Mouse (Mus musculus) intestine, embryonic 15.5 days (tissue): ENCODE measurements at regions not wholly inside any gene's neighbourhood (a gene's known extent, or its start where the extent isn't known, plus 50 kb on each side); places are given as distances from the start of the nearest gene placed in this dataset.

ENCODE experiments used
- ATAC-seq: fragments of 200-750 bp; cut with Nextera tagmentation; 2 replicates; pipeline ENCODE4 v1.8.0; 2017; ENCODE audit warnings: moderate TSS enrichment, moderate library complexity
- H3K27ac ChIP-seq: fragments of 300-500 bp; sonication (generic); 2 replicates; pipeline ENCODE4 v1.5.1; 2015; ENCODE audit warnings: mild to moderate bottlenecking, inconsistent platforms
- H3K27me3 ChIP-seq: fragments of 300-500 bp; sonication (generic); replicated peaks from 2 replicates; pipeline ENCODE4 v1.6.1; 2015; ENCODE audit warnings: inconsistent platforms
- H3K36me3 ChIP-seq: fragments of 300-500 bp; sonication (generic); 2 replicates; pipeline ENCODE4 v1.6.1; 2015; ENCODE audit warnings: inconsistent platforms
- H3K4me1 ChIP-seq: fragments of 300-500 bp; sonication (generic); replicated peaks from 2 replicates; pipeline ENCODE4 v1.6.1; 2015; ENCODE audit warnings: inconsistent platforms
- H3K4me2 ChIP-seq: fragments of 300-500 bp; sonication (generic); replicated peaks from 2 replicates; pipeline ENCODE4 v1.6.1; 2015; ENCODE audit warnings: mild to moderate bottlenecking, inconsistent platforms
- H3K4me3 ChIP-seq: fragments of 300-500 bp; sonication (generic); replicated peaks from 2 replicates; pipeline ENCODE4 v1.5.1; 2015; ENCODE audit warnings: inconsistent platforms
- H3K9ac ChIP-seq: fragments of 300-500 bp; sonication (generic); 2 replicates; pipeline ENCODE4 v1.6.1; 2015; ENCODE audit warnings: inconsistent platforms
- H3K9me3 ChIP-seq: fragments of 300-500 bp; sonication (generic); 2 replicates; pipeline ENCODE4 v1.6.1; 2016; ENCODE audit warnings: inconsistent platforms
- WGBS: fragments of 180-500 bp; shearing (Covaris S2); methylation state at CpG from one replicate; pipeline ENCODE4 v1.1.7; 2015; 5-methylcytosine and 5-hydroxymethylcytosine counted together

DNA sequence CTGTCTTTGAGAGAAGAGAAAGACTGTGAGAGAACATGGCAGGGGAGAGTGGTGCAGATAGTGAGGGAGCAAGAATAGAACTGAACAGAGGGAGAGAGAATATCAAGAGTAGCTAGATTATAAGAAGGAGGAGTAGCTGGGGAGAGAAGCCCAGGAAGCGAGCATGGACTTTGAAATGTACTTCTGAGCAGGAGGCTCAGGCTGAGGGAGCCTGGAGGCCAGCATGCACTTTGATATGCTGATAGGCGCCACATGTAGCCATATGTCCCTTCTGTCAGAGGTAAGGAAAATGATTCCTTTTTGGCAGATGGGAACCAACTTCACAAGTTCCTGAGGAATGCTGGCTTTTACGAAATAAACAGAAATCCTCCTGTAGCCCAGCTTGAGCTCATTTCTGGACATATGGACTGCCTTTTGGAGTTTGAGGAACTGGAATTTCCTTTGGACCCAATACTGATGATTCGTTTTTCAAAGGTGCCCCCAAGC lies 126.9 kb upstream of the Syt13 start:
- H3K9ac ChIP-seq, result no peak overlapping the region

DNA sequence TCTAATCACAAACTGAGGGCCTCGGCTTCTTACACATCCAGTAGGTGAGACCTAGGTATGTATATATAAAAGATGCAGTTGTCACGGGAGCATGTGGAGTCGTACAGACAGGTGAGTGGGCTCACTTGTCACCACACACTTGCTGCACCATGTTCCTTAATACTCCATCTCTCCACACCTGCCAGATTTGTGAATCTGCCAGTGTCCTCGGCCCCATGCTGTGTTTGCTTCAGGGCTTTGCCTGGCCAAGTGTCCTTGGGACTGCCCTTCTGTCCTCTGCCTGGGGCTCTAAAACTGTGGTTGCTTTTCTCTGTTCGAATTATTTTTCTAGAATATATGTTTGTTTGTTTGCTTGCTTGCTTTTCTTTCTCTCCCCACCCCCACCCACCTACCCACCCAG lies 126.0 kb upstream of the Syt13 start:
- Histone ChIP-seq H3K4me3 (no peak overlapping the region), H3K4me1 (no peaks in the 10 kb centered on the region), H3K27ac (no peak overlapping the region), H3K9ac (no peak overlapping the region), H3K4me2 (no peak overlapping the region), H3K27me3 (no peaks in the 10 kb centered on the region), H3K9me3 (no peaks in the 10 kb centered on the region), H3K36me3 (no peaks in the 10 kb centered on the region)
- WGBS, result 77% methylated on average over 5 of the region's 5 CpGs
- no peak for ATAC-seq

More for the DNA sequence above, 126.9 kb upstream of the Syt13 start:
- ATAC-seq, result peak; percentile 61; the same call in 1 of the 2 replicates
- 59% methylated on average over 4 of the region's 4 CpGs for WGBS
- Histone ChIP-seq H3K27ac (no peak overlapping the region), H3K27me3 (no peaks in the 10 kb centered on the region), H3K4me3 (no peak overlapping the region), H3K4me1 (no peaks in the 10 kb centered on the region), H3K9me3 (no peaks in the 10 kb centered on the region), H3K4me2 (no peak overlapping the region), H3K36me3 (no peaks in the 10 kb centered on the region)

DNA sequence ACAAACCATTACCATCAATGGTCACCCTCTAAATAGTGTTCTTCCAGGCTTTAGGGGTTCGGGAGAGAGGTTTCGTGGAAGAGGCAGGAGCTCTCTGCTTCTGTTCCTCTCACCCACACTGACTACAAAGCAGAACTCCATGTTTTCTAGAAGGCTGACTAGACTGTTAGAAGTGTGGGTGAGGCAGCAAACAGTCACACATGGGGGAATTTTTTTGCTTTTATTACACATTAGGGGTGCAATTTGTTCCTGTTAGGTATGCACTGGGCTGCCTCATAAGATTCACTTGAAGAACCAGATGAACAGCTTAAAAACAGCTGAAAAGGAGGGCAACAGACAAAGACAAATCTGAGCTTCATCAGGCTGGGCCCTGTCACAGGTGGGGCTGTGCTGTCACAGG lies 124.5 kb upstream of the Syt13 start:
- no peaks in the 10 kb centered on the region for H3K9me3 ChIP-seq
- H3K27ac ChIP-seq, result no peak overlapping the region
- H3K9ac ChIP-seq, result no peak overlapping the region
- H3K4me1 ChIP-seq, result no peaks in the 10 kb centered on the region
- H3K36me3 ChIP-seq, result no peaks in the 10 kb centered on the region
- H3K4me3 ChIP-seq, result no peak overlapping the region
- no peak for ATAC-seq
- no peak overlapping the region for H3K4me2 ChIP-seq
- 90% methylated on average over 2 of the region's 2 CpGs for WGBS
- H3K27me3 ChIP-seq, result no peaks in the 10 kb centered on the region

DNA sequence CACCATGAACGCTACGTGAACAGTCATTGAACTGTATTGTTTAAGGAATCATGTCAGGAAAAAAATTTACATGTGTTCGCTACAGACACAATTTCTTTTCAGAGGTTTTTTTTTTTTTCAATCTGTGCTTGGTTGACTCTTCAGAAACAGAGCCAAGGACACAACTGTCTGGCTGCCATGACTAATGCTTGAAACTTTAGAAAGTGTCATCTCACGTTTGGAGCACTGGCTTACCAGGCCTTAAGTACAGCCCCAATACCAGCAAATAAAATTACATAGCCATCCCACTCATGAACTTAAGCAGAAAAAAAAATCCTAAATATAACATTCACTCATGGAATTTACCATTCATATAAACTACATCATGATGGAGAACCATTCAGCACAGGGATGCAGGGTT lies 115.1 kb upstream of the Syt13 start:
- Histone ChIP-seq H3K9ac (no peak overlapping the region), H3K9me3 (no peaks in the 10 kb centered on the region), H3K4me2 (no peak overlapping the region), H3K4me1 (no peaks in the 10 kb centered on the region), H3K27me3 (no peaks in the 10 kb centered on the region), H3K27ac (no peak overlapping the region), H3K4me3 (no peak overlapping the region), H3K36me3 (no peaks in the 10 kb centered on the region)
- ATAC-seq, result no peak
- 78% methylated on average over 4 of the region's 4 CpGs for WGBS

DNA sequence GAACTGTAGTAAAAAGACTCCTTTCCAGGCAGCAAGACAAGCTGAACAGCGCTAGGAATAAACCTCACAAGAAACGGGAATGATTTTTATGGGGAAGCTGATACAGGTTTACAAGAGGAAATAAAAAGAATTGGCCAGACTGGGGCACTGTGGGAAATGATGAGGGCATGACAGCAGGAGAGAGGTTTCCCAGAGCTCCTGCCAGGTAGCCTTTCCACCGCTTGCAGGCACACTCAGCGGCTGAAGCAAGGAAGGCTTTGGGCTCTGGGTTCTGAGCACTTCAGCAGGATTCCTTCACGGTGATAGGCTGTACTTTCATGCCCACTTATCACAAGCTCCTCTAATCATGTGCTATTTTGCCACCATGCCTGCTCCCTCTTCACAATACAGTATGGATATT lies 114.2 kb upstream of the Syt13 start:
- Histone ChIP-seq H3K4me1 (no peaks in the 10 kb centered on the region), H3K4me3 (no peak overlapping the region), H3K9ac (no peak overlapping the region), H3K27ac (no peak overlapping the region), H3K36me3 (no peaks in the 10 kb centered on the region), H3K4me2 (no peak overlapping the region), H3K9me3 (no peaks in the 10 kb centered on the region), H3K27me3 (no peaks in the 10 kb centered on the region)
- no peak for ATAC-seq
- WGBS, result 64% methylated on average over 5 of the region's 5 CpGs

DNA sequence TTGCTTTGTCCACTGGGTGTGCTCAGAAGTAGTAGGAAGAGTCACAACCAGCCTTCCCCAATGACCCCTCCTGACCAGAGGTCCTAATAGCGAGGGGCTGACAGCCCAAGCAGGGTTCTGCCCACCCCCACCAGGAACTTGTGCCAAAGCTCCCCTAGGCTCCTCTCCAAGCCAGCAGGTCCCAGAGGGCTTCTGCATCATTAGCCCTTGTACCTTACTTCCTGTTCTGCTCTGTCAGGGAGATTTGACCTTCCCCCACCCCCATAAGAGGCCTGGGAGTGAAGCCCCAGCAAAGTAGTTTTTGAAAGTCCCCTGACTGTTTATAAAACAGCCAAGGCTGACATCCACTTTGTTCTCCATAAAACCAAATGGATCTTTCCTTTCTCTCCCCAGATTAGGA lies 110.0 kb upstream of the Syt13 start:
- Histone ChIP-seq H3K27ac (no peak overlapping the region), H3K27me3 (0 out of 2 replicates have a peak, but pooled peaks cover 2% of the 10 kb centered on the region), H3K4me3 (no peak overlapping the region), H3K9me3 (no peaks in the 10 kb centered on the region), H3K9ac (no peak overlapping the region), H3K4me2 (no peak overlapping the region), H3K36me3 (no peaks in the 10 kb centered on the region), H3K4me1 (0 out of 2 replicates have a peak, but pooled peaks cover 4% of the 10 kb centered on the region)
- 56% methylated on average over 1 of the region's 1 CpGs for WGBS
- ATAC-seq, result no peak

DNA sequence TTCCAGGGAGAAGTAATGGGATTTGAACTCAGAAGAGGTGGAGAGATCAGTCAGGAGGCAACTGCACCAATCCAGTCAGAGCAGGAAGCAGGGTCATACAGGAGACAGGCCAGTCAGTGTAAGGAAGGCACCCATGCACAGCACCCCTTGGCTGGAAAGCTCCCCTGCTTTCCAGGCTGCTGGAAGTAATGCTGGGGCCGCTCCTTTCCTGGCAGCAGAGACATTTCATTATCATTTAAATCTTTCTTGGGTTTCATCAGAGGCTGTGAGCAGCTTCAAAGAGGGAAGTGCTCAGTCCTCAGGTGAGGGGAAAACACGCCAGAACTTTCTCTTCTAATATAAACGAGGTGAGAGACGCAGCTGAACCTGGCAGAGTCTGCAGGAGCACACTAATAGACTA lies 109.1 kb upstream of the Syt13 start:
- H3K4me2 ChIP-seq, result no peak overlapping the region
- H3K36me3 ChIP-seq, result no peaks in the 10 kb centered on the region
- 0 out of 2 replicates have a peak, but pooled peaks cover 4% of the 10 kb centered on the region for H3K4me1 ChIP-seq
- H3K9me3 ChIP-seq, result no peaks in the 10 kb centered on the region
- H3K27ac ChIP-seq, result no peak overlapping the region
- 0 out of 2 replicates have a peak, but pooled peaks cover 2% of the 10 kb centered on the region for H3K27me3 ChIP-seq
- no peak overlapping the region for H3K4me3 ChIP-seq
- WGBS, result 32% methylated on average over 4 of the region's 4 CpGs
- ATAC-seq, result no peak
- no peak overlapping the region for H3K9ac ChIP-seq

DNA sequence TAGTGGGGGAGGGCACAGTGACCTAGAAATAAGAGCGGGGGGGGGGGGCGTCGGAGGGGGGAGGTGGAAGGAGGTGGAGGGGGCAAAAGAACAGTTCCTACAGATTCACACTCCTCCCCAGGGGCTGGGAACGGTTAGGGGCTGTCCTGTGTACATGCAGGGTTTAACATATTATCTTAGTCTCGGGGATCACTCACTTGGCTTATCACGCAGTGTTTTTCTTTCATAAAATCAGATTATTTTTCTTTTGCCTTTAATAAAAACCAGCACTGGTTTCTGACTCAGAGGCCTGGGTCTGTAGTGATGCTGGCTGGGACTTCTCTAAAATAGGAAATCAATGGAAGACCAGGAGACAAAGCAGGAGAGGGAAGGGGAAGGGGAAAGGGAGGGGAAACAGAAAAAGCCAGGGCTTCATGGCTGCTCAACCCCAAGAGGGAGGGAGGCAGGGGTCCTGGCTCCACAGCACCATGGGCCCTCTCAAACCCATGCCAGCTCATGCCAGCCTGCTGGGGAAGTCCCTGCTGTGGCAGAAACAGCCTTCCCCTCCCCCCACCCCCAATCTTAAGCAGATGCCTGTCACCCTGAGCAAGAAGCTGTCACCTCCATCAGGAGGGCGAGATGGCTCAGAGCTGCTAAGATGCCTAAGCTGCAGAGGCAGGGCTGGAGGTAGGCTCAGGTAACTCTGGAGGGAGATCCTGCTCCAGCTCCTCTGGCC lies 108.3 kb upstream of the Syt13 start:
- H3K4me3 ChIP-seq, result no peak overlapping the region
- no peak for ATAC-seq
- H3K36me3 ChIP-seq, result no peaks in the 10 kb centered on the region
- no peak overlapping the region for H3K27ac ChIP-seq
- H3K9me3 ChIP-seq, result no peaks in the 10 kb centered on the region
- 24% methylated on average over 6 of the region's 7 CpGs for WGBS
- no peak overlapping the region for H3K4me2 ChIP-seq
- H3K27me3 ChIP-seq, result 0 out of 2 replicates have a peak, but pooled peaks cover 2% of the 10 kb centered on the region
- H3K9ac ChIP-seq, result no peak overlapping the region
- H3K4me1 ChIP-seq, result 0 out of 2 replicates have a peak, but pooled peaks cover 4% of the 10 kb centered on the region

DNA sequence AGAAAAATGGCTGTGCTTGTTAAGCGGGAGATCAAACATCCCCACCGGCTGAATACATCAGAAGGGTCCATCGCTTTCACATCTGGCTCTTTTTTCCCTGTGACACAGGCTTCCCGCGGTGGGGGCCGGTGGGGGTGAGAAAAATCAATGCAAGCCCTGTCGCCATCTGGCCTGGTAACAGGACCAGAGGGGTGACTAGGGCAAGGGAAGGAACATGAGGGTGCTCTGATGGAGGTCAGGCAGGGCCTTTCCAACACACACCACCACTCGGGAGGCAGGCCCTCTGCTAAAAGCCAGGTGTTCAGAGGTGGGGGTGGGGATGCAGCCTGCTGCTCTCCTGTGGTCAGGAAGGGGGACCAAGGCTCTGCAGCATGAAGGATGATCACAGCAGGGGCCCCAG lies 107.5 kb upstream of the Syt13 start:
- no peak for ATAC-seq
- Histone ChIP-seq H3K4me1 (0 out of 2 replicates have a peak, but pooled peaks cover 4% of the 10 kb centered on the region), H3K9ac (no peak overlapping the region), H3K4me2 (no peak overlapping the region), H3K27ac (no peak overlapping the region), H3K4me3 (no peak overlapping the region), H3K9me3 (no peaks in the 10 kb centered on the region), H3K27me3 (0 out of 2 replicates have a peak, but pooled peaks cover 2% of the 10 kb centered on the region), H3K36me3 (no peaks in the 10 kb centered on the region)
- WGBS, result 14% methylated on average over 8 of the region's 8 CpGs

DNA sequence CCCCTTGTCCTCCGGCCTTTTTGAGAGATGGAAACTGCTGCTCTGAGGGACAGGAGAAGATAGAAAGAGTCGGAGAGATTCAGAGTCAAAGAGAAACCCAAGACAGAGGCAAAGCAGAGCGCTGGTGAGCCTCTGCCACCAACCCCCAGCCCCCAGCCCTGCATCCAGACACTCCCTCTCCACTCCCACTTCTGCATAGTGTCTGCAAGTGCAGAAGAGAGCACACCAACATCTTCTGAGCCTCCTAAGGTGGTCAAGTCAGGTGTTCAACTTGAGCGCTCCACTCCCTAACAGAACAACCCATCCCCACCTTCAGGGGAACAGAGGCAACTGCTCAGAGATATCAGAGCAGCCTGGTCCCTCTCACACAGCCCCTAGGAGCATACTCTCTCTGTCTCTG lies 106.8 kb upstream of the Syt13 start:
- H3K9me3 ChIP-seq, result no peaks in the 10 kb centered on the region
- no peak overlapping the region for H3K9ac ChIP-seq
- H3K4me2 ChIP-seq, result no peak overlapping the region
- WGBS, result 67% methylated on average over 4 of the region's 4 CpGs
- no peak for ATAC-seq
- H3K36me3 ChIP-seq, result no peaks in the 10 kb centered on the region
- H3K27ac ChIP-seq, result no peak overlapping the region
- 0 out of 2 replicates have a peak, but pooled peaks cover 2% of the 10 kb centered on the region for H3K27me3 ChIP-seq
- H3K4me1 ChIP-seq, result 0 out of 2 replicates have a peak, but pooled peaks cover 4% of the 10 kb centered on the region
- H3K4me3 ChIP-seq, result no peak overlapping the region

DNA sequence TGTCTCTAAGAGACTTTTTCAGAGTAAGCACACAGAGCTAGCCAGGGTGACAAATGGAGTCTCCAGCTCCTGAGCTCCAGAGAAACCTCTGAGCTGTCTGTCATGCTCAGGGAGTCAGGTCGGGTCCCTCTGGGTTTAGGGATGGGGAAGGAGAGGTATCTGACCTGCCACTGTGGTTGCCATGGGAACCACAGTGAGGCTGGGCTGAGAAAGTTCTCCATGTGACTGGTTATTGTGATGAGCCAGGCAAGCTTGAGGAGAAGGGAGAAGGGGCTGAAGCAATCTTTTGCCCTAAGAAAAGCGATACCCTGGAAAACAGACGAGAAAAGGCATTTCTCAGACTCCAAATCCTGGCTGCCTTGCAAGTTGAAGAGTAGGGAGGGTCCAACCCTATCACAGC lies 105.7 kb upstream of the Syt13 start:
- no peak for ATAC-seq
- H3K36me3 ChIP-seq, result no peaks in the 10 kb centered on the region
- 0 out of 2 replicates have a peak, but pooled peaks cover 4% of the 10 kb centered on the region for H3K4me1 ChIP-seq
- H3K9ac ChIP-seq, result no peak overlapping the region
- H3K9me3 ChIP-seq, result no peaks in the 10 kb centered on the region
- no peak overlapping the region for H3K4me2 ChIP-seq
- no peak overlapping the region for H3K27ac ChIP-seq
- 0 out of 2 replicates have a peak, but pooled peaks cover 2% of the 10 kb centered on the region for H3K27me3 ChIP-seq
- WGBS, result 35% methylated on average over 3 of the region's 3 CpGs
- H3K4me3 ChIP-seq, result no peak overlapping the region

DNA sequence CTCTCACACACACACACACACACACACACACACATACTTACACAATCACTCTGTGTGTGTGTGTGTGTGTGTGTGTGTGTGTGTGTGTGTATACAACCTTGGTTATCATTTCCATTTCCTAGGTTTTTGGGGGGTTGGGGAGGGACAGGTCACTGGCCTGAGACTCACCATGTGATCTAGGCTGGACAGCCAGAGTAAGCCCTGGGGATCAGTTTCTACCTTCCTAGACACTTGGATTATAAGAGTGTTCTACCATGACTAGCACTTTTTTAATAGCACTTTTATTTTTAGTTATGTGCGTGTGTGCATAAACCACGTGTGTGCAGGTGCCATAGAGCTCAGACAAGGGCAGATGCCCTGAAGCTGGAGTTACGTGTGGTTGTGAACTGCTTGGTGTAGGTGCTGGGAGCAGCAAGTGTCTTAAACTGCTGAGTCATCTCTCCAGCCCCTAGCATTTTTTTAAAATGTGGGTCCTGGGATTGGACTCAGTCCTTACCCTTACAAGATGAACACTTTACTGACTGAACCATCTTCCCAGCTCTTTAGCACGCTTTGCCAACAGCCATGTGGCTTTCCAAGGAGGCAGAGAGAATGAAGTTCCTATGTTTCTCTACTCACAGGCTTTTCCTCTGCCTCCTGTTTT lies 105.1 kb upstream of the Syt13 start:
- Histone ChIP-seq H3K4me2 (no peak overlapping the region), H3K36me3 (no peaks in the 10 kb centered on the region), H3K9me3 (no peaks in the 10 kb centered on the region), H3K4me3 (no peak overlapping the region), H3K9ac (no peak overlapping the region), H3K27me3 (0 out of 2 replicates have a peak, but pooled peaks cover 2% of the 10 kb centered on the region), H3K4me1 (0 out of 2 replicates have a peak, but pooled peaks cover 4% of the 10 kb centered on the region), H3K27ac (no peak overlapping the region)
- WGBS, result 73% methylated on average over 4 of the region's 4 CpGs
- ATAC-seq, result no peak
